Mouse (Mus musculus) testis, adult 2 months (tissue): ENCODE data around the gene Sowaha. TPM values are rescaled to one million over a fixed set of nuclear protein-coding genes. Genes with fewer than 3 reads are reported as not detected.

Source experiments
- H3K27ac ChIP-seq: fragments of 200-500 bp; 2 replicates; pipeline ENCODE4 v1.5.1; 2012; ENCODE audit warnings: low read depth, low read length; ENCODE audit not compliant: control insufficient read depth, insufficient read depth
- H3K27me3 ChIP-seq: fragments of 200-500 bp; 2 replicates; pipeline ENCODE4 v1.6.1; 2012; ENCODE audit warnings: mild to moderate bottlenecking, low read length, moderate library complexity; ENCODE audit not compliant: control insufficient read depth, insufficient read depth
- H3K36me3 ChIP-seq: fragments of 200-500 bp; 2 replicates; pipeline ENCODE4 v1.6.1; 2012; ENCODE audit warnings: mild to moderate bottlenecking, low read length; ENCODE audit not compliant: control insufficient read depth, insufficient read depth
- H3K4me1 ChIP-seq: fragments of 200-500 bp; 2 replicates; pipeline ENCODE4 v1.6.1; 2012; ENCODE audit warnings: low read length; ENCODE audit not compliant: control insufficient read depth, insufficient read depth
- H3K4me3 ChIP-seq: fragments of 200-500 bp; 2 replicates; pipeline ENCODE4 v1.5.1; 2012; ENCODE audit warnings: low read depth, mild to moderate bottlenecking, low read length, moderate library complexity, mixed read lengths; ENCODE audit not compliant: control insufficient read depth
- CTCF ChIP-seq: fragments of 200-500 bp; IDR thresholded peaks from 2 replicates; pipeline ENCODE4 v1.5.1; 2012; ENCODE audit warnings: low read depth, mild to moderate bottlenecking, inconsistent platforms, low read length, moderate library complexity; ENCODE audit not compliant: control insufficient read depth, insufficient read depth, insufficient replicate concordance
- POLR2A ChIP-seq: fragments of 200-500 bp; IDR thresholded peaks from 2 replicates; pipeline ENCODE4 v1.6.1; 2012; ENCODE audit warnings: low read depth, mild to moderate bottlenecking, inconsistent platforms, low read length, moderate library complexity; ENCODE audit not compliant: control insufficient read depth
- polyA plus RNA-seq: library from polyadenylated mRNA; depleted of rRNA; stranded (reverse); fragments of >200 nt; gene quantifications from 2 replicates; pipeline ENCODE4 v1.2.3, GENCODE M21; 2012

Sowaha gene
- polyA plus RNA-seq, 1 experiment = 0.10 TPM

DNA sequence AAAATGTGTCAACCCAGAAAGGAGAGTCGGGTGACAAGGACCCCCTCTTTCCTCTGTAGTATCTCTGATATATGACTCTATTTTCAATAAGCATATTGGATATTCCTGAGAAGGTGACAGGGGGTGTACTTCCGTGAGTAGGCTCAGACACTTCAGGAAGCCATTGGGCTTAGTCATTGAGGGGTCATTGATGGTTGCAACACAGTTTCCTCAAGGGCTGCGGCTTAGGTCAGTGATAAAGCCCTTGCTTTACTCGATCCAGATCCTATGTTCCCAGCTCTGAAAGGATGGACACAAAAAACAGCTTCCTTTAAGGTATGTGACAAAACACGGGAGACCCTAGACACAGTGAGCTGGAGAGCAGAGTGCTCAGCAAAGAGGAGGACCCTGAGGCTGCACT, 23.7 kb upstream of the Sowaha start:
- TF ChIP-seq POLR2A (no peak), CTCF (no peak)
- Histone ChIP-seq H3K27ac (no peak overlapping the region), H3K4me3 (no peak overlapping the region), H3K36me3 (no peaks in the 10 kb centered on the region), H3K4me1 (no peaks in the 10 kb centered on the region), H3K27me3 (no peaks in the 10 kb centered on the region)

DNA sequence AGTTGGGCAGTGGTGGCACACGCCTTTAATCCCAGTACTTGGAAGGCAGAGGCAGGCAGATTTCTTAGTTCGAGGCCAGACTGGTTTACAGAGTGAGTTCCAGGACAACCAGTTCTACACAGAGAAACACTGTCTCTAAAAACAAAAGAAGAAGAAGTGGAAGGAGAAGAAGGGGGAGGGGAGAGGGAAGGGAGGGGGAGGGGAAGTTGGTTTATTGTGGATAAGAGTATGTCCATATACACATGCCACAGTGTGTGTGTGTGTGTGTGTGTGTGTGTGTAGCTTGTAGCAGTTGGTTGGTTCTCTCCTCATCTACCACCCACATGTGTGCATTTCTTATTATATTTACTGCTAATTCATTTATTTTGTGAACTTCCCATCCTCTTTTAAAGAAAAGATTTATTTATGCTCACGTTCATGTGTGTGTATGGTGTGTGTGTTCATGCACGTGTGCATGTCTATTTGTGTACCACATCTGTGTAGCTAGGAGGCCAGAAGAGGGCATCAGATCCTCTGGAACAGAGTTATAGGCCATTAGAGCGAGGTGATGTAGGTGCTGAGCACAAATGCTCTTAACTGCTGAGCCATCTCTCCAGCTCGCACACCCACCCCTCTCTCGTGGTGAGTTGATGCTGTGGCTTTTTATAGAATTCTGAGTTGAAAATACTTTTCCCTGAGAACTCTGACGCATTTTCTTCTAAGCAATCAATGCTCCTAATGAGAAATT, 22.1 kb upstream of the Sowaha start:
- Histone ChIP-seq H3K27ac (no peak overlapping the region), H3K4me1 (no peaks in the 10 kb centered on the region), H3K36me3 (no peaks in the 10 kb centered on the region), H3K27me3 (no peaks in the 10 kb centered on the region), H3K4me3 (no peak overlapping the region)
- TF ChIP-seq CTCF (no peak), POLR2A (no peak)

DNA sequence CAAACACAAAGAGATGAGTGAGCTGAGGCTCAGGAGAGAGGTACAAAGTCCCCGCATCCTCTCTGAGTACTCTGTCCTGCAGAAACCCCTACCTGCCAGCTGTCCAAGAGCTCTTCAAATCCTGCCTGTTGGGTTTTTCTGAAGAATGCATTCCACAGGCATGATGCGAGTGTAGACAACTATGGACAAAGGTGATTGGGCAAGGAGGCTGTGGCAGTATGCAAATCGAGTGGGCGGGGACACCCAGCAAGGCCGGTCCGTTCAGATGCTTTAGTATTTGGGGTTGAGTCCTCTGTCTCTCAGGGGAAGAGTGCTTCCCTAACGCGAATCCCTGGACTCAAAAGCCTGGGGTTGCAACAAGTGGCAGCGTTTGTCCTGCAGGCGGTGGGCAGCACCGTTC, 20.5 kb upstream of the Sowaha start:
- TF ChIP-seq CTCF (no peak), POLR2A (no peak)
- H3K4me3 ChIP-seq = no peak overlapping the region
- H3K4me1 ChIP-seq = no peaks in the 10 kb centered on the region
- no peaks in the 10 kb centered on the region for H3K36me3 ChIP-seq
- H3K27ac ChIP-seq = no peak overlapping the region
- H3K27me3 ChIP-seq = no peaks in the 10 kb centered on the region

DNA sequence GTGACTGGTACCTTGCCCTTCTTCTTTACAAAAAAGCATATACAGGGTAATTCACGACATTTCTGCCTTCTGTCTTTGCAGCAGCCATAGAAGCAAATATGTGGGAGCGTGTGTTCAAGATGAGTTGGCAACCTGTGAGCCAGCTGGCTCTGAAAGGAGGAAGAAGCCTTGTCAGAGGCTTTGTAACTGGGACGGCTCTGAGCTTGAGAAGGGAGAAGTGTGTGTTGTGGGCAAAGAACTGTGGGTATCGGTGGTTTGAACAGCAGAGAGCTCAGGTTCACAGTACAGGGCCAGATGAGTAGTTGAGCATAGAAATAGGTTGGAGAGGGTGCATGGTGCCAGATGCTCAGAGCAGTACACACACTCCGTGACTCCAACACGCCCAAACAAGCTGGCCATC, 16.9 kb upstream of the Sowaha start:
- no peak overlapping the region for H3K4me3 ChIP-seq
- TF ChIP-seq CTCF = no peak
- no peak for TF ChIP-seq POLR2A

DNA sequence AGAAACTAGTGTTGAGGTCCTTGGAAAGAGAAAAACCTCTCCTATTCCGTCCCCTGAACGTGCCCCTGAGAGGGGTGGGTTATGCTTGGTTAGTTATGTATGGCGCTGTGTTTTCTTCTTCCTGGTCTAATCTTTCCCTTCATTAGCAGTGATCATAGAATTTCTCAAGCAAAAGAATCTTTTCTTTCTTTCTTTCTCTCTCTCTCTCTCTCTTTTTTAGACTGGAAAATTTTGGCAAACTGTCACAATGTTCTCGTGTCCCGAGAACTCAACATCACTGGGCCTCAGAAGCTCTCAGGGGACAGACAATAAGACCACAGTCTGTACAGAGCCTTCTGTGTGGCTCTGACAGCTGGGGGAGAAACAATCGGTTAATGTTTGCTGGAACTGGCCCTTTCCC, 15.3 kb upstream of the Sowaha start:
- TF ChIP-seq POLR2A (no peak), CTCF (no peak)
- Histone ChIP-seq H3K27ac (no peak overlapping the region), H3K27me3 (no peaks in the 10 kb centered on the region), H3K36me3 (no peaks in the 10 kb centered on the region), H3K4me3 (no peak overlapping the region), H3K4me1 (no peaks in the 10 kb centered on the region)

More for the DNA sequence above, 16.9 kb upstream of the Sowaha start:
- no peaks in the 10 kb centered on the region for H3K36me3 ChIP-seq
- no peak overlapping the region for H3K27ac ChIP-seq
- H3K4me1 ChIP-seq = no peaks in the 10 kb centered on the region
- no peaks in the 10 kb centered on the region for H3K27me3 ChIP-seq

DNA sequence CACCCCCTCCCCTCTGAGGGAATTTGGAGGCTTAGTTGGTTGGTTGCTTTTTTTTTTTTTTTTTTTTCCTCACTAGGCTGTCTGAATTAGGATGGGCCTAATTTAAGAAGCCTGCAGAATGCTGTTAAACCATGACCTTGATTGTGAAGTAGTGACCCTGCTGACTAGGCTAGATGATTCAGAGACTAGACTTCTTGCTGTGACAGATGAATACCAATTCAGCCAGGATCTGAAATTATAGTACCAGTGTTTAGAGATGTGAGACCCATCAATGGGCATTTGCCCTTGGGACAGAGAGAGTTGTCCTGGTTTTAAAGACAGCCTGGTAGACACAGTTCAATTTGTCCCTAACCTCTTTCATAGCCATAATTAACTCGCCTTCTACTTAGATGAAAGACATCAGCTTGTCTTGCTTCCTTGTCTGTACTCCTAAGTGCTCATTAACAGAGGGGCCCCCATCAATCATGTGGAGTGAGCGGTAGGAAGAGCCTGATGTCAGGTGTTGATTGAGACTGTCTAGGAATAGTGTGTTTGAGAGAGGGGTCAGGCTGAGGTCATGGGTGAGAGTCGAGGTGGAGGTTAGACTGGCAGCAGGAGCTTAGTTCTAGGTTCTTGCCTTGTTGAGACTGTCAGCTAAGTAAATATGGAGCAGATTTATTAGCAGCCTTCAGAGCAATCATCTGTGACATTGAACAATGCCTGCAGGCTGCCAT, 13.3 kb upstream of the Sowaha start:
- Histone ChIP-seq H3K27ac (no peak overlapping the region), H3K4me3 (no peak overlapping the region), H3K36me3 (no peaks in the 10 kb centered on the region), H3K27me3 (no peaks in the 10 kb centered on the region), H3K4me1 (no peaks in the 10 kb centered on the region)
- no peak for TF ChIP-seq POLR2A
- TF ChIP-seq CTCF = no peak

DNA sequence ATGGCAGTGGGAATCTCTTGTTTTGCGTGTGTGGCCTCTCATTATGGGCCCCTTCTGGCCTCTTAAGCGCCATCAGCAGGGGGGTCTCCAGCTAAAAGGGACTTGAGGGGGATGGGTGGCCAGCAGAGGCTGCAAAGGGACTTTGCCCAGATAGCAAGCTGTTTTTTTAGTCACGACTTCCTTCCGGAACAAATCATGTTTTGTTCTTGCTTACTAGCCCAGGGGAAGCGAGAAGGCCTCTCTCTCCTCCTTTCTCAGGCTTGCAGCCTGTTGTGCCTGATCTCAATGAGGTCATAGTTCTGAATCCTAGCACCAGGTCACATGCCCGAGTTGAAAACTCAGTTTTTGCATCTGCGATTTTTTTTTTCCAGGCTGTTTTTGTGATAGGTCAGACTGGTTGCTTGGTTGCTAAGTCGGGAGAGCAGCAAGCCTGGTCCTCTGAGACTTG, 11.9 kb upstream of the Sowaha start:
- TF ChIP-seq CTCF = no peak
- TF ChIP-seq POLR2A = no peak
- no peaks in the 10 kb centered on the region; the same call in 1 of the 2 replicates for H3K4me1 ChIP-seq
- no peaks in the 10 kb centered on the region for H3K27me3 ChIP-seq
- H3K4me3 ChIP-seq = no peak overlapping the region
- H3K27ac ChIP-seq = no peak overlapping the region
- H3K36me3 ChIP-seq = no peaks in the 10 kb centered on the region
